In genomic region chr3:57344811-57345210, GRCm38 (mm10) we compare ENCODE assay signal across 14 mouse cellular contexts. TPM values are rescaled to one million over a fixed set of nuclear protein-coding genes. Genes with fewer than 3 reads are reported as not detected.
DNase-seq lines count a peak whose midpoint lies in the region; ATAC-seq and TF ChIP-seq lines count a peak whose summit lies in the region.
"Had no signal": no experiment of that assay in that cellular context is flagged by ENCODE, and none has a peak within 500 bp of the region (broad histone marks: within the 10 kb centered on the region; RNA-seq: fewer than 3 reads in every experiment).

No protein-coding gene starts in this region.

- WGBS in heart, embryonic 13.5 days: 60% methylated on average over 5 of the region's 5 CpGs
- 56% methylated on average over 5 of the region's 5 CpGs for WGBS in liver, embryonic 13.5 days (ENCODE audit: insufficient replicate concordance)
- 55% methylated on average over 5 of the region's 5 CpGs for WGBS in stomach, postnatal 0 days

- no peaks in the 10 kb centered on the region for H3K27me3 ChIP-seq in heart, embryonic 13.5 days (replicated peaks)
- H3K27me3 ChIP-seq in liver, embryonic 13.5 days: no peaks in the 10 kb centered on the region
- no peaks in the 10 kb centered on the region for H3K27me3 ChIP-seq in stomach, postnatal 0 days (ENCODE audit: control insufficient read depth, insufficient read depth, low read length)
- H3K27me3 ChIP-seq: embryonic facial prominence, embryonic 12.5 days; hindbrain, embryonic 15.5 days; Patski had no signal

- TF ChIP-seq CTCF in stomach, postnatal 0 days (IDR thresholded peaks at IDR 0.05; ENCODE audit: low read depth): no peak

- H3K36me3 ChIP-seq in heart, embryonic 13.5 days: no peaks in the 10 kb centered on the region
- H3K36me3 ChIP-seq in liver, embryonic 13.5 days: no peaks in the 10 kb centered on the region
- no peaks in the 10 kb centered on the region for H3K36me3 ChIP-seq in stomach, postnatal 0 days (ENCODE audit: control insufficient read depth, insufficient read depth, low read length)
- H3K36me3 ChIP-seq: embryonic facial prominence, embryonic 12.5 days; hindbrain, embryonic 15.5 days had no signal

- TF ChIP-seq EP300 in stomach, postnatal 0 days (optimal IDR thresholded peaks at IDR 0.05): no peak

- no peak for DNase-seq in heart, adult 11 months
- DNase-seq in lung, postnatal 36 days: peak; percentile 13
- no peak for DNase-seq in lung, postnatal 14 days
- no peak for DNase-seq in liver, embryonic 13.5 days
- peak; percentile 26 for DNase-seq in stomach, postnatal 0 days (ENCODE audit: low spot score)
- no peak for DNase-seq in cerebellum, adult 9-10 months
- DNase-seq in right cerebral cortex, postnatal 25 days: no peak
- DNase-seq: cerebellum, adult 11-12 months; gastrocnemius, postnatal 10 days; kidney, adult 9 months had no signal

- no peak overlapping the region for H3K9ac ChIP-seq in heart, embryonic 13.5 days
- no peak overlapping the region for H3K9ac ChIP-seq in liver, embryonic 13.5 days
- no peak overlapping the region for H3K9ac ChIP-seq in stomach, postnatal 0 days (ENCODE audit: low read length)
- H3K9ac ChIP-seq: embryonic facial prominence, embryonic 12.5 days; hindbrain, embryonic 15.5 days had no signal

- ATAC-seq in heart, embryonic 13.5 days (ENCODE audit: extremely low read depth, insufficient number of reproducible peaks, low FRiP score, low TSS enrichment): no peak
- ATAC-seq in liver, embryonic 13.5 days (ENCODE audit: low read depth): peak; percentile 65
- ATAC-seq in stomach, postnatal 0 days (ENCODE audit: low FRiP score, low TSS enrichment): peak; percentile 39

- H3K4me1 ChIP-seq in heart, embryonic 13.5 days: peaks cover 13% of the 10 kb centered on the region
- H3K4me1 ChIP-seq in liver, embryonic 13.5 days (replicated peaks): no peaks in the 10 kb centered on the region
- no peaks in the 10 kb centered on the region for H3K4me1 ChIP-seq in stomach, postnatal 0 days (replicated peaks; ENCODE audit: control insufficient read depth, insufficient read depth)
- H3K4me1 ChIP-seq: embryonic facial prominence, embryonic 12.5 days; hindbrain, embryonic 15.5 days had no signal

- H3K9me3 ChIP-seq in heart, embryonic 13.5 days: no peaks in the 10 kb centered on the region; the same call in 1 of the 2 replicates
- H3K9me3 ChIP-seq in liver, embryonic 13.5 days (replicated peaks): no peaks in the 10 kb centered on the region
- no peaks in the 10 kb centered on the region for H3K9me3 ChIP-seq in stomach, postnatal 0 days (ENCODE audit: control insufficient read depth, low read length)
- H3K9me3 ChIP-seq: embryonic facial prominence, embryonic 12.5 days; hindbrain, embryonic 15.5 days had no signal

- no peak overlapping the region for H3K4me3 ChIP-seq in heart, embryonic 13.5 days
- no peak overlapping the region for H3K4me3 ChIP-seq in liver, embryonic 13.5 days (replicated peaks)
- H3K4me3 ChIP-seq in stomach, postnatal 0 days (ENCODE audit: low read depth, low read length): no peak overlapping the region
- H3K4me3 ChIP-seq: embryonic facial prominence, embryonic 12.5 days; hindbrain, embryonic 15.5 days had no signal

- peak overlapping the region; percentile 70 for H3K27ac ChIP-seq in heart, embryonic 13.5 days (replicated peaks)
- peak overlapping the region; percentile 74 for H3K27ac ChIP-seq in liver, embryonic 13.5 days
- H3K27ac ChIP-seq in stomach, postnatal 0 days (replicated peaks): peak overlapping the region; percentile 46; the same call in 1 of the 2 replicates
- H3K27ac ChIP-seq: embryonic facial prominence, embryonic 12.5 days; hindbrain, embryonic 15.5 days had no signal

- H3K4me2 ChIP-seq in heart, embryonic 13.5 days: no peak overlapping the region
- no peak overlapping the region for H3K4me2 ChIP-seq in liver, embryonic 13.5 days
- H3K4me2 ChIP-seq in stomach, postnatal 0 days (replicated peaks; ENCODE audit: low read depth): no peak overlapping the region
- H3K4me2 ChIP-seq: embryonic facial prominence, embryonic 12.5 days; hindbrain, embryonic 15.5 days had no signal

RNA-seq across cellular contexts. Expression of gene Tm4sf1, which starts 43.0 kb away (rescaled TPM):
- polyA plus RNA-seq in heart, embryonic 13.5 days (2015; fragmentation: Nextera tagmentation; extraction: Ambion mirVana): 205 and 242 TPM in 2 replicates
- 11.8 and 12.3 TPM in 2 replicates for polyA plus RNA-seq in liver, embryonic 13.5 days (2015; fragmentation: Nextera tagmentation; extraction: Ambion mirVana)
- 65.9 and 69.6 TPM in 2 replicates for polyA plus RNA-seq in stomach, postnatal 0 days (2015; fragmentation: Nextera tagmentation; extraction: Ambion mirVana)

Comparison
In these comparisons a context has a peak if more than half of its experiments do, and no peak if none do; other contexts are left out.
1. DNase-seq: peak in lung, postnatal 36 days (single experiment) and stomach, postnatal 0 days (single experiment); none in heart, adult 11 months (single experiment), lung, postnatal 14 days (single experiment), liver, embryonic 13.5 days (single experiment), cerebellum, adult 9-10 months (single experiment) and right cerebral cortex, postnatal 25 days (single experiment).
2. Peak in every context shown above with its lines, with median percentiles within 50 percentile points of each other: H3K27ac ChIP-seq.